Mouse (Mus musculus): ENCODE results near the gene Trim58. TPM values are rescaled to one million over a fixed set of nuclear protein-coding genes. Genes with fewer than 3 reads are reported as not detected.

The Trim58 gene
- polyA plus RNA-seq, 1 experiment = 0.09 TPM

- whole genome bisulfite sequencing = 55% methylated on average over 14 of the region's 14 CpGs
- DNase-seq (ENCODE audit: low read depth, low spot score) = no peak
Observed at GRCm38 (mm10) chr11:58641057-58641456, 792 bp downstream of the Trim58 start.

DNA sequence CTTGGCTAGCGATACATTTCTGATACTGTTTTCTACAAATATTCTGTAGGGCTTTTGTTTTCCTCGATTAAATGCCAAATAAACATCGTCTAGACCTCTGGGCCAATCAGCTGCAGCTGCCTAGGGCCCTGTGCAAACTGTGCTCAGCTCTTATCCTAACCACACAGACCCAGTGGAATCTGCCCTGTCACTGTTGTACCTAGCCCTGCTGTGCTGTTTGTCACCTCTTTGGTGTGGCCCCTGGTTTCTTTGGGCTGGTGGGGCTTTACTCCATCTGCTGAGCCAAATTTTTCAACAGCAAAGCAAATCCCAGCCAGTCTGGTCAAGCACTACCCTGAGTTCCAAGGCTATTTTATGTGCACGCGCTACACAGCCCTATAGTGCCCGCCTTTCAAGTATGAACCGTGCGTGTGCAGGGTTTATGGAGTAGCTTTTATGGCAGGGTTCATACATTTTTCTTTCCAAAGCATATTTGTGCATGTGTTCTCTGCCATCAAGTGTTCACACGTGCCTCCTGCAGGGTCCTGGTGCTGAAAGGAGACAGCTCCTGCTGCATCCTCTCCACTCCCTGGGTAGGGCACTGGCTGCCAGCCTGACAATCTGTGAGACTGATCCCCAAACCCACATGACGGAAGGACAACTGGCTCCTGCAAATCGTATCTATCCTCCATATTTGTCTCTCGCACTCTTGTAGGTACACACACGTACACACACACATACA is 1.5 kb downstream of the Trim58 start:
- 73% methylated on average over 13 of the region's 13 CpGs for whole genome bisulfite sequencing
- DNase-seq (ENCODE audit: low read depth, low spot score) = no peak

DNA sequence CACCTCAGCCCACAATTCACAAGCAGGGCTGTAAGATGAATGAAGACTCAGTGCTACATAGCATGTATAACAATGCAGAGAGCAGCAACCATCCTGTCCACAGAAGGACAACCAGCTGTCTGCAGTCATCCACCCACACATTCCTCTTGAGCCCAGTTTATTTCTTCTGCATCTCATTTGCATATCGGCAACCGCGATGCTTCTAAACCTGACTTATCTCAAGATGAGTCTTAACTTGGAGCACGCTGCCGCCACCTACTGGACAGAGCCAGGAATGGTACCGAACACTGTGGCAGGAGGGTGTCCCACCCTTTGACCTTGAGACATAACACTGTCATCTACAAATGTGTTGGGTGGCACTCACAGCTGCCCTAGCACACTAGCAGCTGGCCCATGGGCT is 3.1 kb downstream of the Trim58 start:
- DNase-seq (ENCODE audit: low read depth, low spot score) = no peak
- 27% methylated on average over 6 of the region's 6 CpGs for WGBS

DNA sequence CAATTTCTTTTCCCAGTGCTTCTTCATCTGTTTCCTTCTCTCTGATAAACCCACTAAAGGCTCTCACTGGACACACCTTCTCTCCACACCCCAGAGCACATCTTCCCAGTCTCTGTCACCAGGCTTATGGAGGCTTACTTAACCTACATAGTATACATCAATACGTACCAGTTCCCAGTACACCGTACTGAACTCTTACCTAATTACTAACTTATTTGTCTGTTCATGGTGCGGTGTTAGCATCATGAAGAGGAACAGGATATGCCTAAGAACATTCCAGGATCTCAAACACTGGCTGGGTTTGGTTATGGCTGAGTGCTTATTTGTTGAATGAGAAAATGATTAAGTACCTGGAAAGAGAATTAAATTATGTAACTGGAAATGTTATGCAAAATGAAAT is 14.9 kb downstream of the Trim58 start:
- DNase-seq (ENCODE audit: low read depth, low spot score) = no peak
- WGBS = 79% methylated on average over 3 of the region's 3 CpGs

GRCm38 (mm10) chr11:58658596-58658995 is 18.3 kb downstream of the Trim58 start, which contains the start of gene Olfr322:
Olfr322 (plus strand) TSS chr11:58658782.
- DNase-seq (ENCODE audit: low read depth, low spot score) = no peak
- 87% methylated on average over 4 of the region's 4 CpGs for WGBS

DNA sequence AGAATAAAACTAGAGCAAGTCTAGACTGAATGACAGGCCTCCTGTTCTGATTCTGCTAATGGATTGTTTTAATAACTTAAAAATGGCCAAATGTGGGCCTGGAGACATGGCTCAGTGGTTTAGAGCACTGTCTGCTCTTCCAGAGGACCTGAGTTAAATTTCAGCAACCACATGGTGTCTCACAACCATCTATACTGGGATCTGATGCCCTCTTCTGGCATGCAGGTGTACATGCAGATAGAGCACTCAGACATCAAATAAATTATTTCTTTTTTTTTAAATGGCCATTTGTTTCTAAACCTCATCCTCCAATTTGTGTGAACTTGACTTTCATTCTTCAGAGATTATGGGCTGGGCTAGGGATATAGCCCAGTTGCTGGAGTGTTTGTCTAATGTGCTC is 29.0 kb downstream of the Trim58 start:
- DNase-seq (ENCODE audit: low read depth, low spot score) = no peak

GRCm38 (mm10) chr11:58671825-58672224 is 31.6 kb downstream of the Trim58 start:
- WGBS = 36% methylated on average over 4 of the region's 4 CpGs
- no peak for DNase-seq (ENCODE audit: low read depth, low spot score)

DNA sequence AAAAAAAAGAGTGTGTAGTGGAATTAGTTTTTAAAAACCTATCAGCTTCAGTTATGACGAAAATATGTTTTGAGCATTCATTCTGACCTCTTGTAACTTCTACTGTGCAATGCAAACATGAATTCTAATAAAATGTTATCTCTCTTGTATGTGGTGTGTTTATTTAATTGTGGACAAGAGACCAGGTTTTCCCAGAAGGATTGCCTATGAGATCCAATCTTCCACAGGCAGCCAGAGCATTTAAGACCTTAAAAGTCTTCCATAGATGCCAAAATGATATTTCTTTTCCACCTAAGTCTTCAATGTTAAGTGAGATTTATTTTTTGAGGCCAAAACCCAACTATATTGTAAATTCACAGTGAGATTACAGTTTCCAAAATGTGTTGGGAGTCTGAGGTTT is 40.5 kb downstream of the Trim58 start, which contains the start of gene Olfr320:
Gene Olfr320 (plus strand): TSS at position 301 of the 400 bp plus-strand sequence.
- no peak for DNase-seq (ENCODE audit: low read depth, low spot score)
- 64% methylated on average over 1 of the region's 1 CpGs for WGBS

DNA sequence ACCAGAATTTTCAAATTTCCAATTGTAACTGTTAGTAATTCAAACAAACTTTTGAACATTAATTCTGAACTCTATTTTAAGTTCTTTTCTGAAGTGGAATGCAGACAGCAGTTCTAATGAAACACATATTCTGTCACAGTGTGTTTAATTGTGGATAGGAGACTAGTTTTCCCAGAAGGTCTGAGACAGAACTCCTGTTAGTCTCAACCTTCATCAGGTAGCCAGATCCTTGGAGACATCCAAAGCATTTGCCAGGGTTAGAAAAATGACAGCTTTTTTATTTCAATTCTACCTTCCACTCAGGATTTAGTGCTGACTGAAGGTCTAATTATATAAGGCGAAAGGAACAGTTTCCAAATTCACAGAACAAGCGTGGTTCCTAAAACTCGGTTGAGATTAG is 58.6 kb downstream of the Trim58 start, which contains the start of gene Olfr319:
Gene Olfr319 (plus strand): TSS at position 301 of the 400 bp plus-strand sequence.
- DNase-seq (ENCODE audit: low read depth, low spot score) = no peak
- 86% methylated on average over 3 of the region's 3 CpGs for WGBS

Other genes starting within 250 kb of the Trim58 start
- gene 1810065E05Rik, start 219.4 kb upstream of the Trim58 start, polyA plus RNA-seq (2012; rRNA removed) = 19.1 and 114 TPM in 2 replicates
- gene Gm12253, start 207.9 kb upstream of the Trim58 start, polyA plus RNA-seq (2012; rRNA removed) = not detected in 2 replicates
- not detected in 2 replicates for gene Lypd9, start 187.5 kb upstream of the Trim58 start, polyA plus RNA-seq (2012; rRNA removed)
- not detected in 2 replicates for gene Olfr30, start 178.2 kb upstream of the Trim58 start, polyA plus RNA-seq (2012; rRNA removed)
- gene Olfr332, start 147.9 kb upstream of the Trim58 start, polyA plus RNA-seq (2012; rRNA removed) = not detected in 2 replicates
- gene Olfr331, start 137.9 kb upstream of the Trim58 start, polyA plus RNA-seq (2012; rRNA removed) = not detected in 2 replicates
- not detected in 2 replicates for gene Olfr330, start 105.6 kb upstream of the Trim58 start, polyA plus RNA-seq (2012; rRNA removed)
- not detected in 2 replicates for gene Olfr329-ps, start 94.0 kb upstream of the Trim58 start, polyA plus RNA-seq (2012; rRNA removed)
- not detected in 2 replicates for gene Olfr328, start 84.8 kb upstream of the Trim58 start, polyA plus RNA-seq (2012; rRNA removed)
- not detected in 2 replicates for gene Olfr224, start 69.9 kb upstream of the Trim58 start, polyA plus RNA-seq (2012; rRNA removed)
- not detected in 2 replicates for gene Olfr325, start 62.7 kb upstream of the Trim58 start, polyA plus RNA-seq (2012; rRNA removed)
- not detected in 2 replicates for gene Olfr324, start 45.4 kb upstream of the Trim58 start, polyA plus RNA-seq (2012; rRNA removed)
- gene 2210407C18Rik, start 24.4 kb upstream of the Trim58 start, polyA plus RNA-seq (2012; rRNA removed) = 166 and 238 TPM in 2 replicates
- gene Olfr323, start 10.0 kb upstream of the Trim58 start, polyA plus RNA-seq (2012; rRNA removed) = 0.43 TPM in 1 of 2 replicates, not detected in the other
- gene Olfr322, start 18.3 kb downstream of the Trim58 start, polyA plus RNA-seq (2012; rRNA removed) = not detected in 2 replicates
- gene Olfr320, start 40.6 kb downstream of the Trim58 start, polyA plus RNA-seq (2012; rRNA removed) = not detected in 2 replicates
- gene Olfr319, start 58.7 kb downstream of the Trim58 start, polyA plus RNA-seq (2012; rRNA removed) = not detected in 2 replicates
- not detected in 2 replicates for gene Olfr318, start 83.5 kb downstream of the Trim58 start, polyA plus RNA-seq (2012; rRNA removed)
- gene Olfr317, start 98.7 kb downstream of the Trim58 start, polyA plus RNA-seq (2012; rRNA removed) = not detected in 2 replicates
- gene Olfr316, start 112.3 kb downstream of the Trim58 start, polyA plus RNA-seq (2012; rRNA removed) = not detected in 2 replicates
- not detected in 2 replicates for gene Olfr315, start 132.7 kb downstream of the Trim58 start, polyA plus RNA-seq (2012; rRNA removed)
- gene Olfr314, start 142.5 kb downstream of the Trim58 start, polyA plus RNA-seq (2012; rRNA removed) = not detected in 2 replicates
- gene Fam183b, start 161.5 kb downstream of the Trim58 start, polyA plus RNA-seq (2012; rRNA removed) = 1.3 and 3.1 TPM in 2 replicates
- not detected in 2 replicates for gene Olfr313, start 174.5 kb downstream of the Trim58 start, polyA plus RNA-seq (2012; rRNA removed)
- gene Olfr312, start 188.8 kb downstream of the Trim58 start, polyA plus RNA-seq (2012; rRNA removed) = not detected in 2 replicates
- gene Olfr311, start 198.8 kb downstream of the Trim58 start, polyA plus RNA-seq (2012; rRNA removed) = not detected in 2 replicates
- 2.1 and 2.8 TPM in 2 replicates for gene Gm12258, start 206.7 kb downstream of the Trim58 start, polyA plus RNA-seq (2012; rRNA removed)
- 1.3 and 2.8 TPM in 2 replicates for gene 2810021J22Rik, start 226.8 kb downstream of the Trim58 start, polyA plus RNA-seq (2012; rRNA removed)